Mouse (Mus musculus): ENCODE data around the gene Rab20.

DNA sequence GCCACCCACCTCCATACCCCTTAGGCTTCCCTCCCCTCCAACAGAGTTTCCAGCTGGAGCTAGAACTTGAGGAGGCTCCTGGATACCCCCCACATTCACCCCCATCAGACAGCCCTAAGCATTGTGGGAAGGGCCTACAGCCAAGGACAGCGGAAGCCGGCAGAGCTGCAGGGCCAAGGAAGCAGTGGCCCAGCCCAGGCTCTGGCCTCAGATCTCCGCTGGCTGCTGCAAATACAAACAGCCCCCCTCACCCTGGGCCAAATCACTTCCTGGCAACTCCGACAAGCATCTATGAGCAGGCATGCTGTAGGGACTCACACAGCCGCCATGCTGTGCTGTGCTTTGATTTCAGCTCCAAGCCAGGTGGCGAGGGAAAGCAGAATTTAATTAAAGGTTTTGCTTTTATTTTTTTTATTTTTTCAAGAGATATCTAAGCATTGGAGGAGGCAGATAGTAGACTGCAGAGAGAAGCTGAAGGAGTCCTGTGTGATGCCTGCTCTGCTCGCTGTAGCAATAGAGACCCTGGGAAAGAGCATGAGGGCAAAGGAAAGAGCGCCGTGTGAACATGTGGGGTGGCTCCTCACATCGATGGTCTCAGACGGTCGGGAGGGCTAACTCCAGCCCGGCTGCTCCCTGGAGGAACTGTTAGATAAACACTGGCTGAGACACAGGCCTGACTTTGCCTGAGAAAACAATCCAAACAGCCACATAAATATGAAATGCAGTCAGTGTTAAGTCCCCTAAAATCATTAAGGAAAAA lies 72.6 kb downstream of the Rab20 start:
- no peak for TF ChIP-seq EP300 (IDR thresholded peaks at IDR 0.05; ENCODE audit: insufficient read depth, low read depth, low read length)
- no peak for TF ChIP-seq POLR2A (IDR thresholded peaks at IDR 0.05; ENCODE audit: insufficient read depth, low read length)
